Mouse (Mus musculus) hindbrain, embryonic 12.5 days (tissue): ENCODE data around the gene Gm20388. TPM values are rescaled to one million over a fixed set of nuclear protein-coding genes. Genes with fewer than 3 reads are reported as not detected.
"Not testable (repeated sequence)": the region's sequence is repeated elsewhere in the genome, so short reads cannot be mapped to it uniquely, and the experiment has no call there.

Source experiments
- ATAC-seq: fragments of 200-750 bp; cut with Nextera tagmentation; 2 replicates; pipeline ENCODE4 v1.8.0; 2017; ENCODE audit warnings: moderate TSS enrichment; ENCODE audit not compliant: low FRiP score
- H3K27ac ChIP-seq: fragments of 300-500 bp; sonication (generic); 2 replicates; pipeline ENCODE4 v1.5.1; 2016; ENCODE audit warnings: mild to moderate bottlenecking
- H3K27me3 ChIP-seq: fragments of 300-500 bp; sonication (generic); 2 replicates; pipeline ENCODE4 v1.6.1; 2016; ENCODE audit warnings: mild to moderate bottlenecking
- H3K36me3 ChIP-seq: fragments of 300-500 bp; sonication (generic); 2 replicates; pipeline ENCODE4 v1.6.1; 2016; ENCODE audit warnings: mild to moderate bottlenecking
- H3K4me1 ChIP-seq: fragments of 300-500 bp; sonication (generic); 2 replicates; pipeline ENCODE4 v1.6.1; 2016
- H3K4me2 ChIP-seq: fragments of 300-500 bp; sonication (generic); replicated peaks from 2 replicates; pipeline ENCODE4 v1.6.1; 2016; ENCODE audit warnings: mild to moderate bottlenecking
- H3K4me3 ChIP-seq: fragments of 300-500 bp; sonication (generic); 2 replicates; pipeline ENCODE4 v1.5.1; 2016; ENCODE audit warnings: mild to moderate bottlenecking
- H3K9ac ChIP-seq: fragments of 300-500 bp; sonication (generic); 2 replicates; pipeline ENCODE4 v1.6.1; 2016; ENCODE audit warnings: mild to moderate bottlenecking, moderate library complexity
- H3K9me3 ChIP-seq: fragments of 300-500 bp; sonication (generic); replicated peaks from 2 replicates; pipeline ENCODE4 v1.6.1; 2016; ENCODE audit warnings: mild to moderate bottlenecking
- WGBS: fragments of 180-500 bp; shearing (Covaris S2); methylation state at CpG from one replicate; pipeline ENCODE4 v1.1.7; 2016; 5-methylcytosine and 5-hydroxymethylcytosine counted together
- polyA plus RNA-seq: library from polyadenylated mRNA; unstranded; fragments of >200 nt; fragmentation: Nextera tagmentation; extraction: Ambion mirVana; gene quantifications from 2 replicates; pipeline ENCODE4 v1.2.1, GENCODE M21; 2016

Gene Gm20388
- polyA plus RNA-seq, 1 experiment from 2014 or later = not detected

DNA sequence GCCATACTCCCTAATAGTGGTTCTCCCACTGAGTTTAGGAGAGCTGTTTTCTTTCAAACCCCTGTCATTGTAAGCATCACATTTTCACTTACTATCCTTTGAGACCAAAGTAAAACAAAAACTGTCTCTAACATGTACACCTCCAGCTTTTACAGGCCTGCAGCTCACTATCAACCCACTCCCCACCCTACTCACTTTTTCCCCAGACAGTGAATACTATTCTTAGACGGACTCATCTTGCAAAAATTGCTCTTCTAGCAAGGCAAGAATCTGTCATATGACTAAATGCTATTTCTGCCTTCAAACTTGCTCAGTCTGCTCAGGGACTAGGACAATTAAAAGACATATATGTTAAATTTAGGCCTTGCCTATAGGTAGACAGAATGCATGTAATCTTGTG is 3714.1 kb downstream of the Gm20388 start:
- Histone ChIP-seq H3K9ac (no peak overlapping the region), H3K36me3 (no peaks in the 10 kb centered on the region), H3K4me2 (no peak overlapping the region), H3K27ac (no peak overlapping the region), H3K27me3 (peaks cover 43% of the 10 kb centered on the region), H3K4me3 (no peak overlapping the region), H3K4me1 (peaks cover 14% of the 10 kb centered on the region), H3K9me3 (no peaks in the 10 kb centered on the region)
- 51% methylated on average over 1 of the region's 1 CpGs for WGBS
- no peak for ATAC-seq

- Histone ChIP-seq H3K4me2 (no peak overlapping the region), H3K27me3 (peaks cover 43% of the 10 kb centered on the region), H3K36me3 (no peaks in the 10 kb centered on the region), H3K4me1 (peaks cover 14% of the 10 kb centered on the region), H3K4me3 (no peak overlapping the region), H3K9me3 (no peaks in the 10 kb centered on the region), H3K9ac (no peak overlapping the region), H3K27ac (no peak overlapping the region)
- ATAC-seq = no peak
- 18% methylated on average over 2 of the region's 2 CpGs for WGBS
Measured at GRCm38 (mm10) chr8:123625717-123626116, 3715.1 kb downstream of the Gm20388 start.

- no peak overlapping the region for H3K4me2 ChIP-seq
Measured at GRCm38 (mm10) chr8:123627410-123628147, 3716.9 kb downstream of the Gm20388 start.

GRCm38 (mm10) chr8:123628253-123628967 is 3717.8 kb downstream of the Gm20388 start:
- Histone ChIP-seq H3K4me2 (peak overlapping the region; percentile 56), H3K27ac (no peak overlapping the region), H3K4me3 (peak overlapping the region; percentile 27), H3K9ac (peak overlapping the region; percentile 39; the same call in 1 of the 2 replicates), H3K4me1 (peaks cover 14% of the 10 kb centered on the region), H3K36me3 (no peaks in the 10 kb centered on the region), H3K9me3 (no peaks in the 10 kb centered on the region), H3K27me3 (peaks cover 43% of the 10 kb centered on the region)
- WGBS = 6% methylated on average over 8 of the region's 8 CpGs
- no peak for ATAC-seq

More at GRCm38 (mm10) chr8:123627410-123628147, 3716.9 kb downstream of the Gm20388 start:
- no peak overlapping the region for H3K9ac ChIP-seq
- H3K4me3 ChIP-seq = no peak overlapping the region
- no peaks in the 10 kb centered on the region for H3K9me3 ChIP-seq
- no peaks in the 10 kb centered on the region for H3K36me3 ChIP-seq
- no peak for ATAC-seq
- 68% methylated on average over 6 of the region's 6 CpGs for WGBS
- H3K27ac ChIP-seq = no peak overlapping the region
- peaks cover 43% of the 10 kb centered on the region for H3K27me3 ChIP-seq
- peaks cover 14% of the 10 kb centered on the region for H3K4me1 ChIP-seq

GRCm38 (mm10) chr8:123628968-123629755 is 3718.5 kb downstream of the Gm20388 start:
- Histone ChIP-seq H3K4me2 (peak overlapping the region; percentile 56), H3K4me3 (peak overlapping the region; percentile 27), H3K4me1 (peaks cover 14% of the 10 kb centered on the region), H3K9ac (peak overlapping the region; percentile 39; the same call in 1 of the 2 replicates), H3K27me3 (peaks cover 42% of the 10 kb centered on the region), H3K27ac (no peak overlapping the region), H3K9me3 (no peaks in the 10 kb centered on the region), H3K36me3 (no peaks in the 10 kb centered on the region)
- whole genome bisulfite sequencing = 12% methylated on average over 19 of the region's 19 CpGs
- no peak for ATAC-seq

GRCm38 (mm10) chr8:123630058-123630457 is 3719.4 kb downstream of the Gm20388 start:
- Histone ChIP-seq H3K4me3 (no peak overlapping the region), H3K27me3 (peaks cover 33% of the 10 kb centered on the region), H3K27ac (no peak overlapping the region), H3K36me3 (no peaks in the 10 kb centered on the region), H3K4me2 (peak overlapping the region; percentile 27), H3K4me1 (peaks cover 14% of the 10 kb centered on the region), H3K9ac (no peak overlapping the region), H3K9me3 (no peaks in the 10 kb centered on the region)
- ATAC-seq = no peak
- WGBS = 50% methylated on average over 10 of the region's 10 CpGs

DNA sequence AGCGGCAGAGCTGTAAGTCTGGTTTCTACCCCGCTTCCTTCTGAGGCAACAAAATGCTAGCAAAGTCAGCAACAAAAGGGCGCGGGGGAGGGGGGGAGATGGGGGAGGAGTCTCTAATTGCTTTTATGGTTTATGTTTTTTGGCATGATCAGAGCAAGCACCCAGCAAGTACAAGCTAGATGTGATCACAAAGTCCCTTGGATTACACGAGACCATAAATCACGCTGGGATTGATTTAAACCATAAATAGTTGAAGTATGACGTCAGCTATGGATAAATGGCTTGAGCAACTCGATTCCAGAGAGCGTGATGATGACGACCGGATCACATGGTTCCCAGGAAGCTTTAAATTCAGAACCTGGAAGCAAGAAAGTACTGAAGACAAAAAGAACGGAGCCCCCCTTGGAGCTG is 3720.2 kb downstream of the Gm20388 start:
- H3K9ac ChIP-seq = no peak overlapping the region
- no peak overlapping the region for H3K27ac ChIP-seq
- H3K9me3 ChIP-seq = no peaks in the 10 kb centered on the region
- H3K36me3 ChIP-seq = no peaks in the 10 kb centered on the region
- H3K4me2 ChIP-seq = peak overlapping the region; percentile 27
- 27% methylated on average over 12 of the region's 12 CpGs for WGBS
- peaks cover 25% of the 10 kb centered on the region for H3K27me3 ChIP-seq
- peaks cover 14% of the 10 kb centered on the region for H3K4me1 ChIP-seq
- peak overlapping the region; percentile 18 for H3K4me3 ChIP-seq
- ATAC-seq = no peak

DNA sequence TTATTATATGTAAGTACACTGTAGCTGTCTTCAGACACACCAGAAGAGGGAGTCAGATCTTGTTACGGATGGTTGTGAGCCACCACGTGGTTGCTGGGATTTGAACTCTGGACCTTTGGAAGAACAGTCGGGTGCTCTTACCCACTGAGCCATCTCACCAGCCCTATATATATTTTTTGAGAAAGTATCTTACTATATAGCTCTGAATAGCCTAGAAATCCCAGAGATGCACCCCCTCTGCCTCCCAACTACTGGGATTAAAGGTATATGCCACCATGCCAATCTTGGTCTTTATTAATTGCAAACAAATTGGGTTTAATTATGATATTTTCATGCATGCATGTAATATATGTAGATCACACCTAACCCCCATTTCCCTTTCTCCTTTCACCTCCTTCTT is 3721.1 kb downstream of the Gm20388 start:
- H3K4me2 ChIP-seq, H3K9me3 ChIP-seq, ATAC-seq, H3K27ac ChIP-seq, H3K36me3 ChIP-seq, H3K9ac ChIP-seq, H3K4me3 ChIP-seq: not testable (repeated sequence)
- 82% methylated on average over 3 of the region's 3 CpGs for WGBS
- Histone ChIP-seq H3K4me1 (peaks cover 14% of the 10 kb centered on the region), H3K27me3 (peaks cover 17% of the 10 kb centered on the region)

DNA sequence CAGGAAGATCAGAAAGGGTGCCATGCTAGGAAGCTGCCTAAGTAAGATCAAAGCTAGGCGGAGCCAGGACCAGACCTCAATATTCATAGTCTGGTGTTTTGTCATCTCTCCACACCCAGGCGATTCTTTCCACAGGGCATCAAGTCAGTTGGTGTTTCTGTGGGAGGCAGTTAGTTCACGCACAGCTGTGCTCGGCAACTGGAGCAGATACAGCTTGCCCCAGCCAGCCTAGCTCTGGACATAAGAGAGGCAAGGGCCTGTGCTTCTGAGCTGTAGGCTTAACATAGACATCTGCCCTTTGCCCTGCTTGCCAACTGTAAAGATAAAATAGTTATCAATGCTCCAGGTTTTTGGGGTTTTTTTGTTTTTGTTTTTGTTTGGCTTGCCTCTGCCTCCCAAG is 3721.6 kb downstream of the Gm20388 start:
- H3K4me3 ChIP-seq = no peak overlapping the region
- ATAC-seq = no peak
- peaks cover 14% of the 10 kb centered on the region for H3K4me1 ChIP-seq
- no peak overlapping the region for H3K4me2 ChIP-seq
- H3K27ac ChIP-seq = no peak overlapping the region
- peaks cover 12% of the 10 kb centered on the region for H3K27me3 ChIP-seq
- H3K36me3 ChIP-seq = no peaks in the 10 kb centered on the region
- no peaks in the 10 kb centered on the region for H3K9me3 ChIP-seq
- 80% methylated on average over 4 of the region's 4 CpGs for WGBS
- no peak overlapping the region for H3K9ac ChIP-seq

GRCm38 (mm10) chr8:123633801-123634200 is 3723.2 kb downstream of the Gm20388 start:
- ATAC-seq = no peak
- no peaks in the 10 kb centered on the region for H3K36me3 ChIP-seq
- no peak overlapping the region for H3K27ac ChIP-seq
- peaks cover 7% of the 10 kb centered on the region for H3K4me1 ChIP-seq
- no peaks in the 10 kb centered on the region for H3K9me3 ChIP-seq
- H3K4me3 ChIP-seq = no peak overlapping the region
- peaks cover 5% of the 10 kb centered on the region for H3K27me3 ChIP-seq
- H3K4me2 ChIP-seq = no peak overlapping the region
- no peak overlapping the region for H3K9ac ChIP-seq
- WGBS = 72% methylated on average over 7 of the region's 7 CpGs

GRCm38 (mm10) chr8:123634395-123635131 is 3723.9 kb downstream of the Gm20388 start:
- WGBS = 56% methylated on average over 3 of the region's 3 CpGs
- H3K9ac ChIP-seq = no peak overlapping the region
- no peaks in the 10 kb centered on the region for H3K4me1 ChIP-seq
- H3K4me2 ChIP-seq = no peak overlapping the region
- H3K4me3 ChIP-seq = no peak overlapping the region
- ATAC-seq = no peak
- 0 out of 2 replicates have a peak, but pooled peaks cover under 1% of the 10 kb centered on the region for H3K9me3 ChIP-seq
- no peak overlapping the region for H3K27ac ChIP-seq
- H3K36me3 ChIP-seq = no peaks in the 10 kb centered on the region
- H3K27me3 ChIP-seq = peaks cover under 1% of the 10 kb centered on the region; the same call in 1 of the 2 replicates
